Mouse (Mus musculus) frontal cortex, postnatal 36 days (tissue): ENCODE measurements around the gene Thnsl2.

Source experiments
- DNase-seq, 2 experiments: peaks; one replicate each; pipeline ENCODE4 v3.0.0; 2022; ENCODE audit warnings: low spot score in 2 of 2

The Thnsl2 gene

DNA sequence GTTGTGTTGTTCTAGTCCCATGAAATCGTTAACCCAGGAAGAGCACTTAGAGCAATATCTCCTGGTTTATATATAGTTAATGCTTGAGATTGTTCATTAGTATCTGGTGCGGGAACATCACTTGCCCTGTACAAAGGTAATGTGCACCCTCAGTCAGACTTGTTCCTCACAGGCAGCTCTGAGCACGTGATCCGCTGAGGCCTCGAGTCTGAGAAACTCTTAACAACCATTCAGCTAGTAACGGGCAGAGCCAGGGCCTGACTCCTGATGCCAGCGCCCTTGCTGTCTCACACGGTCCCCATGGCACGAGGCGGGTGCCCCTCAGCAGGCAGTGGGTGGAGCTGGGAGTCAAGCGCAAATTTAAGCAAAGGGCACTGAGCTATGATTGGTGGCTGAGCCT, 10.7 kb downstream of the Thnsl2 start:
- DNase-seq = no peak

DNA sequence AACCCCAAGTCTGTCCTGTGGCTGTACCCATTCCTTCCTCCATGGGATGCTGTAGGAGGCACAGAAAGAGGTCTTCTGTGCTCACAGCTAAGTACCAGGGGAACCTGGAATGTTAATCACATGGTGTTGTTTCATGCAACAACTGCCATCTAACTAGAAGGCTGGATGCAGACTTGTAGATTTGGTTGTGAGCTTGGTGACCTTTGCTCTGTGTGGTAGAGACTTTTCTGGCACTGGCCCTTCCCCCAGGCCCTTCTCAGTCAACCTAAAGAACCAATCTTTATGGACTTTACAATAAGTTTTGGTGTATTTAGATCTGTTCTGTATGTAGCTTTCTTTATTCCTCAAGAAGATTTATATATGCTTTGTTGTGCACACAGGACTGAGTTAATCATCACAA, 13.2 kb downstream of the Thnsl2 start:
- no peak for DNase-seq

GRCm38 (mm10) chr6:71130269-71130668, 14.0 kb downstream of the Thnsl2 start:
- DNase-seq = no peak

DNA sequence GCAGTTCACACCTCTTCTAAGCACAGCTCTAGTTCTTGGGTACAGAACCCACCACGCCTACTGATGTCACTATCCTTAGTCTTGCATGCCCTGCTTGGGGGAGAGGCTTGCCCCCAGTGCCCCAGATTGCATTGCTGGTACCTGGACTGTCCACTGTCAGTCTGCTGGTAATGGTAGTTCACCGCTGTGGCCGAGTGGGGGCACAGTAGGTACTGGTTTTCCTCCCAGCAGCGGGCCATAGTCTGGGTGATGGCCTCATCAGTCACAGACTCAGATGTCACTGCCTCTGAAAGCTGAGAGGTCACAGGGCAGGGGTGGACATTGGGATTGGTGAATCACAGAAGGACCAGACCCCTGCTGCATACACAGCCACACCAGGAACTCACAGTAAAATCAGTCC, 15.2 kb downstream of the Thnsl2 start:
- no peak for DNase-seq

GRCm38 (mm10) chr6:71126290-71126689, 17.9 kb downstream of the Thnsl2 start:
- no peak for DNase-seq

GRCm38 (mm10) chr6:71125043-71125893, 19.0 kb downstream of the Thnsl2 start:
- DNase-seq = peak; percentile 74 to 84

- no peak for DNase-seq
Measured at GRCm38 (mm10) chr6:71119577-71120254, 24.5 kb downstream of the Thnsl2 start.

DNA sequence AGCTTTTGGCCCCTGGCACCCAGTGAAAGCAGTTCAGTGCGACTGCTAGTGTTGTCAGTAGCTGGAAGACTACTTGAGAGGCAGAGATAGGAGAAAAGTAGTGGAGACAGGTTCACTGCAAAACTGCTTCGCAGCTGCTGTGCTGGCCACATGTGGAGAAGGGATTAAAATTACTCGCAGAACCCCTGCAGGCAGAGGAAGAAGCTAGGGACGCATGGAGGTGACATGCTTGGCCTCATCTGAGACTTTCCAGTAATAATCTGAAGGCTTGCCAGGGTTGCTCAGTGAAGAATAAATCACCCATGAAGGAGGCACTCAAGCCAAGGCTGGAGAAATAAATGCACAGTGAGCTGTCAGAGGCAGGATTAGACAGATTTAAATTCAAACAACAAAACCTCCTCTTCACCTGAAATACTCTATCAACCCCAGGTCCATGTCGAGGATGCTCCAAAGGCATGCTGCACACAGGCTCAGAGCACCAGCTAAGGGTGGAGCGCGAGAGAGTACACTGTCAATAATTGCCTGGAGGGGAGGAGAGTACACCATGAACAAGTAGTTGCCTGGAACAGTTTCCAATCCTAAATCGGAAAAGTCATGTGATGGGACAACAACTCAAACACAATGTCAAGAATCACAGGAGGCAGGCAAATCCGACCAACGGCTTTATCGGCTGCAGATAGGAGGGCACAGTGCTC, 32.7 kb downstream of the Thnsl2 start:
- no peak for DNase-seq

DNA sequence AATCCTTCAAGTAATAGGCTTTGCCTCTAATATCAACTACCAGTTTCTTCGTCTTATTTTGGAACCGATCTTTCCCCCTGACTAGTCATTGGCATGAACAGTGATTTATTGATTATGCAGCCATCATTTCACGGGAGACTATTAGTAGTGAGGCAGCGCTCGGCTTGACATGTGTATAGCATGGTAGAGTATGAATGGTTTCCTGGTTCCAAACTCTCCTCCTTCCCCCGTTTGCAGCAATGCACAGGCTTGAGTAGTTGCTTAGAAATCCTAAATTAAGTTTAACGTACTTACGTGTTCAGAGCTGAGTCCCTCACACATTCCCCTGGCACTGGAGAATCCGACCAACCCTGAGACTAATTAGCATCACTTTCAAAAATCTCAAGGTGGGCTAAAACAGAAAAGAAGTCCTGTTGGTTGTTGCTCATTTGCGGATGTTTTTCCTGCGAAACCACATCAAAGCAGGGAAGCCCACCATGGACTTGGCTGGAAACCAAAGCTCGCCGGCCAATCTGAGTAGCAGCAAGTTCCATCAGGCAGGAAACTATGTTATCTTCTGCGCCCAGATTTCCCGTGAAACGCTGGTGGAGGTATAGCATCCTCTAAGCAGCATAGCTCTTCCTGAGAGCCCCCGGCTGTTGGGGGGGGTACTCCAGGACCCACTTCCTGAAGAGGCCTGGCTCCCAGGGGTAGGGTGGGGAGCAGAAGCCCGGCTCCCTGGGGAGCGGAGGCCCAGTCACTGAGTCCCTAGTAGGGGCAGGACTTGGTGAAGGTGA, 37.9 kb downstream of the Thnsl2 start:
- DNase-seq = no peak

- no peak for DNase-seq
Measured at GRCm38 (mm10) chr6:71096126-71096525, 48.1 kb downstream of the Thnsl2 start.

DNA sequence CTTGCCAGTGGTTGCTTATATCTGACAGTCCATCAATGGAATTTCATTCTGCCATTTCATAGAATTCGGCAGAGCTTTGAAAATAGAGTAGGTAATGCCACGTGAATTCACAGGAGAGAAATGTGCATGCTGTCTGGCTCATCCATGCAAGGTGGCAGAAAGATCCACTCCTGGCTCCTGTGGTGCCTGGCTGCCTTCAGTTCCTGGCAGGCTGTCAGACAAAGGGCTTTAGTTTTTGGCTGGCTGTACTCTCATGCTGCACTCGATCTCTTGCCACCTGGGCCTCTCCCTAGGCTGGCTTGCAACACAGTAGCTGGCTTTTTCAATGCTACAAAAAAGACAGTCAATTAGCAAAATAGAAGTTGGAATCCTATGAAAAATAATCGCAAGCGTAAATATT, 49.5 kb downstream of the Thnsl2 start:
- no peak for DNase-seq

GRCm38 (mm10) chr6:71093686-71094085, 50.6 kb downstream of the Thnsl2 start:
- DNase-seq = no peak

DNA sequence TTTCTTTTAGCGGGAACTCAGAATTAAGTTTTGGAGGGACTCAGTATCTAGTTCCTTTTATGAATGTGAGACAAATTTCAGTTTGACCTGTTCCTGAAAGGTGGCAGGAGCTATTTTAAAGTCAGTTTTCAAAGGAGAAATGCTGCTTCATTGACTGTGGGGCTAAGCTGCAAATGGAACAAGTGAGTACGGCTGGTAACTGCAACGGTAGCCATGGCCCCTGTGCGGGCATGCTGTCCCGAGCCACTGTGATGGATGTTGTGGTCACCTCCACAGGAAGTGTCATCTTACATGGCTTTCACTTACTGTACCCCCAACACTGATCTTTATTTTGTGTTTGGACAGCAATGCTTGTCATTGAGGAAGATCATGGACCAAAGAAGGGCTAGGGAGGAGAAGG, 53.8 kb downstream of the Thnsl2 start:
- DNase-seq = no peak

DNA sequence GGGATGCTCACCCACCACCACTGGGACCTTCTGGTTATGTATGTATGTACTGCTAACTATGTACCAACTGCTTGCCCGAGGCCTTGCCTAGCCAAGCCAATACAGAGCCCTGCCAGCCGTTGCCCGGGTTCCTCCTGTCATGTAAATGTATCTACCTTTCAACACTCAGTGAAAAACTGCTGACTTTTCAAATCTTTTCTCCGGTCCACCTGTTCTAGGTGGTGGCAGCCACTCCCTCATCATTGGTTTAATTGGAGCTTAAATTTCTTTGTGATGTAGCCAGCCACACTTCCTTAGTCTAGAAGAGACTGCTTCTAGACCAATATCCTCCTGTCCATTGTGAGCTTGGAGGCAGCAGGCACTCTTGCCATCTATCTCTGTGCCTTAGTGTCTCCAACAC, 54.5 kb downstream of the Thnsl2 start:
- no peak for DNase-seq

GRCm38 (mm10) chr6:71088992-71089391, 55.2 kb downstream of the Thnsl2 start:
- no peak for DNase-seq

DNA sequence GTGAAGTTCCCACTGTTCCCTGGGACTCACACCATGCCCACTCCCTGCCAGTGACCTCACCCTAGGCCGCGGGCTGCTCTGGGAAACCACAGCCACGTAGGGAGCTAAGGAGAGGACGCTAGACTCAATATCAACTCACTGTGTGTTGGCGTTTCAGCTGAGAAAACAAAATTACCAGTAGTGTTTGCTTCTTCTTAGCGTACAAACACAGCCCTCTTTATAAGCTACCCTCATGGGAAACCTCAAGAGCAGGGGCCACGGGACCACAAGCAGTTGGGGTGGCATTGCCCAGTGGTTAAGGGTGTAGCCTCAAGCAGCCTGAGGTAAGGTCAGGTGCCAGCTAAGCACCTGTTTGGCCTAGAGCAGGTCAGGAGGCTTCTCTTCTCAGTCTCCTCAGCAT, 60.8 kb downstream of the Thnsl2 start:
- DNase-seq = no peak

GRCm38 (mm10) chr6:71082084-71082483, 62.2 kb downstream of the Thnsl2 start:
- no peak for DNase-seq

- DNase-seq = no peak
Measured at GRCm38 (mm10) chr6:71081230-71081629, 63.0 kb downstream of the Thnsl2 start.
